Mouse (Mus musculus) heart, postnatal 0 days (tissue): Measurements from ENCODE around the gene Psma6.

Experiments used
- CTCF ChIP-seq: IDR thresholded peaks from 2 replicates; pipeline ENCODE4 v1.5.1; 2016; ENCODE audit warnings: antibody characterized with exemption, control low read depth, low read depth
- EP300 ChIP-seq: IDR thresholded peaks from 2 replicates; pipeline ENCODE4 v1.6.1; 2016; ENCODE audit warnings: antibody characterized with exemption, low read depth

- no peak for TF ChIP-seq CTCF
- no peak for TF ChIP-seq EP300
These were observed 83.5 kb downstream of the Psma6 start for GRCm38 (mm10) chr12:55467331-55468180.
